Comparison of ENCODE assay signal across 19 mouse cellular contexts in genomic region chr12:17474681-17475080, GRCm38 (mm10).
"Had no signal": no experiment of that assay in that cellular context is flagged by ENCODE, and none has a peak within 500 bp of the region (broad histone marks: within the 10 kb centered on the region; RNA-seq: fewer than 3 reads in every experiment).

No protein-coding gene starts in this region.

- H3K27ac ChIP-seq: left cerebral cortex, adult 2 months; liver, embryonic 14.5 days; macrophage; midbrain, embryonic 12.5 days; midbrain, embryonic 15.5 days; neural tube, embryonic 12.5 days; neural tube, embryonic 15.5 days; stomach, postnatal 0 days had no signal

- H3K36me3 ChIP-seq: midbrain, embryonic 12.5 days; midbrain, embryonic 15.5 days; neural tube, embryonic 12.5 days; neural tube, embryonic 15.5 days had no signal

- H3K4me1 ChIP-seq: midbrain, embryonic 12.5 days; midbrain, embryonic 15.5 days; neural tube, embryonic 12.5 days; neural tube, embryonic 15.5 days had no signal

- H3K4me3 ChIP-seq: left cerebral cortex, adult 2 months; midbrain, embryonic 12.5 days; midbrain, embryonic 15.5 days; neural tube, embryonic 12.5 days; neural tube, embryonic 15.5 days had no signal

- H3K9ac ChIP-seq: liver, embryonic 14.5 days; liver, postnatal 0 days; lung, embryonic 14.5 days; midbrain, embryonic 12.5 days; midbrain, embryonic 15.5 days; neural tube, embryonic 12.5 days; neural tube, embryonic 15.5 days had no signal

- H3K27me3 ChIP-seq: midbrain, embryonic 12.5 days; midbrain, embryonic 15.5 days; neural tube, embryonic 12.5 days; neural tube, embryonic 15.5 days had no signal

- ATAC-seq: inflammation-experienced regulatory T-cells, adult 6 months; intestine, embryonic 16.5 days; lung, postnatal 0 days; midbrain, embryonic 15.5 days had no signal

- DNase-seq: layer of hippocampus, postnatal 36 days; liver, postnatal 0 days; lung, embryonic 14.5 days; right cerebral cortex, adult 18-20 months; right cerebral cortex, postnatal 14 days; right cerebral cortex, postnatal 4 days; thymus, adult 18-20 months; thymus, postnatal 36 days had no signal

- H3K9me3 ChIP-seq: midbrain, embryonic 12.5 days; midbrain, embryonic 15.5 days; neural tube, embryonic 12.5 days; neural tube, embryonic 15.5 days had no signal

- H3K4me2 ChIP-seq: lung, embryonic 14.5 days; midbrain, embryonic 12.5 days; midbrain, embryonic 15.5 days; neural tube, embryonic 12.5 days; neural tube, embryonic 15.5 days had no signal
